Mouse (Mus musculus): ENCODE results near the gene Pole2.

DNA sequence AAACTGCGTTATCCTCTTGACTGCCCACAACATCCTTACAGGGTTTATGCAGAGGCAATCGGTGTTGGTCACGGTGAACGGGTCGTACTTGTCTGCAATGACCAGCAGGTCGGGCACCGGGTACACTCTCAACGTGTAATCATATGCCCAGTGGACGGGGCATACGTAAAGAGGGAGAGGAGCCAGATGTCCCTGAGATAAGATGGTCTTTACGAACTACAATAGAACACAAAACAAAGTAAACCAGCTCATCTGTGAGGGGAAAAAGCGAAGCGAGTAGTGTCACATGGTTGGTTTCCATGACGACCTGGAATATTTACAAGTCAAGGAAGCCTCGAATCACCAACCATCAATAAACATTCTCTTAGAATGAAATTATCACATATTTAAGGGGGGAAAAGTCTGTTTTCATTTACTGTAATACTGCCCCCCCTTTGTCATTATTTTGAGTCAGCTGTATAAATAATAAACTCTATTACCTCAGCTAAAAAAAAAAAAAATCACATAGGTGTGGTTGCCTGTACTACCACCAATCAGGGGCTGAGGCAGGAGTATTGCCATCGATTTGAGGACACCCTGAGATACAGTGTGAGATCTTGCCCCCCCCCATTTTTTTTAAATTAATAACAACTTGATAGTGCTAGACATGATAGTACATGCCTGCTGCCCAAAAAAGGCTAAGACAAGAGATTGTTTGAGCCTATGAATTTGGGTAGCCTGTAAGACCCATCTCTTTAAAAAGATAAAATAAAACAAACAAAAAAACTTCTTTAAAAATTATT lies 23.8 kb downstream of the Pole2 start, which contains the start of gene Gm49384:
- no peak for TF ChIP-seq CTCF (IDR thresholded peaks at IDR 0.05; ENCODE audit: borderline replicate concordance, insufficient read depth, low read depth, low read length)
- no peak for TF ChIP-seq POLR2A (IDR thresholded peaks at IDR 0.05; ENCODE audit: borderline replicate concordance, insufficient read depth, low read length)
